Mouse (Mus musculus): ENCODE measurements around the gene Iqca. TPM values are rescaled to one million over a fixed set of nuclear protein-coding genes. Genes with fewer than 3 reads are reported as not detected.

The Iqca gene
- polyA plus RNA-seq, 1 experiment from 2014 or later, result not detected

DNA sequence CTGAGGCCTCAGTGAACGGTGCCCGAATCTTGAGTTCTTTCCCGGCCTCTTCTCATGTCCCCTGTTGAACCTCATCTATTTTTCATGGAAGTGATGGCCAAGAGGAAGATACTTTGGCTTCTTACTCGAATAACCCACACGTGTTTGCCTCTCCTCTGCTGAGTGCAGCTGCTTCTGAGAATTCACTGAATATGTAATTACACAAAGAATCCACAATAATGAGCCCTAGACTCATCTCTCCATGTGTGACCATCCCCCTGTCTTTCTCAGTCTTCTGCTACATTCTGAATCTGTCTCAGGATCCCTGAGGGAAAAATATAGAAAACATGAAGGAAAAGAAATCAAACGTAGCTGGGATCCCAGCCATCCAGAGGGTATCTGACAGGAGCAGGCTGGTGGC is 32.5 kb downstream of the Iqca start:
- WGBS, result 86% methylated on average over 6 of the region's 6 CpGs
- DNase-seq (ENCODE audit: low spot score), result no peak
- H3K4me3 ChIP-seq, result no peak overlapping the region
- H3K9me3 ChIP-seq (replicated peaks), result no peaks in the 10 kb centered on the region
- no peak overlapping the region for H3K27ac ChIP-seq
- H3K36me3 ChIP-seq, result no peaks in the 10 kb centered on the region
- H3K27me3 ChIP-seq (ENCODE audit: low read depth, poor library complexity, severe bottlenecking), result peaks cover 90% of the 10 kb centered on the region
- peaks cover 44% of the 10 kb centered on the region for H3K4me1 ChIP-seq

DNA sequence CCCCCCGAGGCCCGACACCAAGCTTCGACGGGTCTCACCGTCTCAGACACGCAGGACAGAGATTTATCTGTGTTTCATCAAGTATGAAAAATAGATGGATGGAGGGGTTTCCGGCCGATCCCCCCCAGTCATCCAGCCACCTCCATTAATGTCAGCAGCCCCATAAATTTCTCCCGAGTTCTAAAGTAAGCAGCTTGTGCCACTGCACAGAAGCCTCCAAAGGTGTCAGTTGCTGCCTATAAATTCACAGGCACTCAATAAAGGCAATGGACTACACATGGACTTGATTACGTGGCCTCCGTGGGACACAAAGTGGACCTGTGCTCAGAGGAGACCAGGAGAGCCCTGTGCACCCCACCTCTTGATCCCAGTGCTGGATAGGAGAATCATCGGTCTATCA is 34.0 kb downstream of the Iqca start:
- H3K9me3 ChIP-seq (replicated peaks), result no peaks in the 10 kb centered on the region
- no peaks in the 10 kb centered on the region for H3K36me3 ChIP-seq
- peaks cover 90% of the 10 kb centered on the region for H3K27me3 ChIP-seq (ENCODE audit: low read depth, poor library complexity, severe bottlenecking)
- 19% methylated on average over 12 of the region's 12 CpGs for WGBS
- H3K4me1 ChIP-seq, result peaks cover 51% of the 10 kb centered on the region
- H3K27ac ChIP-seq, result no peak overlapping the region
- DNase-seq (ENCODE audit: low spot score), result peak; percentile 84
- no peak overlapping the region for H3K4me3 ChIP-seq

DNA sequence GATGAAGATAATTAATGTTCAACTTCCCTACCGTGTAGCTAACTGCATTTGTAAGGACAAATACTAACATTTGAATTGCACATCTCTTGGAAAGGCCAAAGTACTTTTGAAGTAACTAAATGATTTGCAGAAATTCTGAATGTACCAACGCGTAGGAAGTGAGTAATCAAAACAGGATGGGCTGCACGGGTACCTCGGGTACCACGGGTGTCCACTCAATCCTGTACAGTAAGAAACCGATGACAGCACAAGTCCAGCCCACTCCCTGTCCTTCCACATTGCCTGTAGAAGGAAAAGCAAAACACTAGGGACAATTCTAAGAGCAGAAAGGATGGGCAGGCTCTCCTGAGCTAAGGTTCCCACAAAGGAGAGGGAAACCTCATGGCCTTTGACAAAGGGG is 36.0 kb downstream of the Iqca start:
- no peaks in the 10 kb centered on the region for H3K36me3 ChIP-seq
- WGBS, result 80% methylated on average over 7 of the region's 7 CpGs
- no peaks in the 10 kb centered on the region for H3K9me3 ChIP-seq (replicated peaks)
- H3K27ac ChIP-seq, result no peak overlapping the region
- DNase-seq (ENCODE audit: low spot score), result no peak
- no peak overlapping the region for H3K4me3 ChIP-seq
- H3K27me3 ChIP-seq (ENCODE audit: low read depth, poor library complexity, severe bottlenecking), result peaks cover 89% of the 10 kb centered on the region
- peaks cover 51% of the 10 kb centered on the region for H3K4me1 ChIP-seq

DNA sequence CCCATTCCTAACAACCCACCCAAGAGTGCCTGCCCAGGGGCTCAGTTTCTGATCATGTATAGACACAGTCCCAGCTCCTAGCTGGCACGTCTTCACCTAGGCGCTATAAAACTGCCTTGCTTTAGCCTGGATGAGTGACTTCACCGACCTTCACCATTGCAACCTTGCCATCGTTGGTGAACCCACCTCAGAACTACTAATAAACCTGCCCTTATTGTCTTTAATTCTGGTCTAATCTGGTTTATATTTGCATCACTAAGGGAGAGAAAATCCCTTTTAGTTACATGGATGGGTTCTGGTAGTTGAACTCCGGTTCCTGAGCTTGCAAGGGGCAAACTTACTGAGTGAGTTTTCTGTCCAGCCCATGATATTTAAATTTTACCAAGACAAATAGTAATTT is 38.6 kb downstream of the Iqca start:
- no peak for DNase-seq (ENCODE audit: low spot score)
- peaks cover 49% of the 10 kb centered on the region for H3K4me1 ChIP-seq
- H3K36me3 ChIP-seq, result no peaks in the 10 kb centered on the region
- H3K4me3 ChIP-seq, result no peak overlapping the region
- H3K27me3 ChIP-seq (ENCODE audit: low read depth, poor library complexity, severe bottlenecking), result peaks cover 85% of the 10 kb centered on the region
- no peak overlapping the region for H3K27ac ChIP-seq
- no peaks in the 10 kb centered on the region for H3K9me3 ChIP-seq (replicated peaks)
- WGBS, result 87% methylated on average over 5 of the region's 5 CpGs

DNA sequence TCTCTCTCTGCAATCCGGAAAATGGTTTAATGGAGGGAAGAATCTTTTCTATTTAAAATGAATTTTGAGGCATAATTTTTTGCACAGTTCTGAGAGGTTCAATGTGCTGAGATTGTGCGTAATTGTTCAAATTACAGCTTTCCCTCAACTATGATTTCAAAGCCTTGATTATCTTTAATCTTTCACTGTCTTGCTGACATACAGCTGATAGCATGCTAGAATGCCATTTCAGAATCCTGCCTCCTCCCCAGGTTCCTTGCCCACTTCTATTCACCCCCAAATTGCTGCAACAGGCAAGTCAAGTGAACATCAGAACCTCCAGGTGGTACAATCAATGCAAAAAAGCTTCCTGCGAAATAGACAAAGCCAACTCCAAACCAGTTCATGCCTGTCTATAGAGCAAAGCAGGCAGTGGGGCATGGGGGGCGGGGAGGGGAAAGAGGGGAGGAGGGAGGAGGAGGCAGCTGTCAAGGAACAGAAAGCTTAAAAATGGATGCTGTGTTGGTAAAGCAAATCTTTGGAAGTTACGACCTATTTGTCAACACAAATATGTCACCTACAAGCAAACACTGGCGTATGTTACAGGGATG is 39.5 kb downstream of the Iqca start:
- no peak for DNase-seq (ENCODE audit: low spot score)
- H3K9me3 ChIP-seq (replicated peaks), result no peaks in the 10 kb centered on the region
- H3K36me3 ChIP-seq, result no peaks in the 10 kb centered on the region
- peaks cover 40% of the 10 kb centered on the region for H3K4me1 ChIP-seq
- peaks cover 91% of the 10 kb centered on the region for H3K27me3 ChIP-seq (ENCODE audit: low read depth, poor library complexity, severe bottlenecking)
- H3K4me3 ChIP-seq, result no peak overlapping the region
- WGBS, result 89% methylated on average over 6 of the region's 6 CpGs
- H3K27ac ChIP-seq, result no peak overlapping the region

DNA sequence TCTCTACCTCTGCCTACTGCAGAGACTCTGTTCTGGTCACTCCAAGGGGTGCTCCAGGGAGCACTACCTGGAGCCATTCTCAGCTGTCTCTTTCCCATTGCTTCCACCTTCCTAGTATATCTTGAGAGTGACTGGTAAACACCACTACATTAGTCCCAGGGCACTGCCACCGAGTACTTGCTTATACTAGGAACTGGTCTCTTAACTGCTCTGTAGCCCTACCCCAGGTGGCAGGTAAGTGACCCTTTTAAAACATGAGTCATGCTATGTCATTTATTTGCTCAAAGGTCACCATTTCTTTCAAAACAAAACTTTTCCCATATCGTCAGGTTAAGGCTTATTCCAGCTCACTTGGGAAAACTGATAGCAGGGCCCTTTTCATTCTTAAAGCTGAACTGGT is 40.5 kb downstream of the Iqca start:
- Histone ChIP-seq H3K27ac (no peak overlapping the region), H3K4me3 (no peak overlapping the region), H3K27me3 (ENCODE audit: low read depth, poor library complexity, severe bottlenecking) (peaks cover 83% of the 10 kb centered on the region), H3K4me1 (peaks cover 32% of the 10 kb centered on the region), H3K36me3 (no peaks in the 10 kb centered on the region), H3K9me3 (replicated peaks) (no peaks in the 10 kb centered on the region)
- no peak for DNase-seq (ENCODE audit: low spot score)
- WGBS, result 97% methylated on average over 2 of the region's 2 CpGs

DNA sequence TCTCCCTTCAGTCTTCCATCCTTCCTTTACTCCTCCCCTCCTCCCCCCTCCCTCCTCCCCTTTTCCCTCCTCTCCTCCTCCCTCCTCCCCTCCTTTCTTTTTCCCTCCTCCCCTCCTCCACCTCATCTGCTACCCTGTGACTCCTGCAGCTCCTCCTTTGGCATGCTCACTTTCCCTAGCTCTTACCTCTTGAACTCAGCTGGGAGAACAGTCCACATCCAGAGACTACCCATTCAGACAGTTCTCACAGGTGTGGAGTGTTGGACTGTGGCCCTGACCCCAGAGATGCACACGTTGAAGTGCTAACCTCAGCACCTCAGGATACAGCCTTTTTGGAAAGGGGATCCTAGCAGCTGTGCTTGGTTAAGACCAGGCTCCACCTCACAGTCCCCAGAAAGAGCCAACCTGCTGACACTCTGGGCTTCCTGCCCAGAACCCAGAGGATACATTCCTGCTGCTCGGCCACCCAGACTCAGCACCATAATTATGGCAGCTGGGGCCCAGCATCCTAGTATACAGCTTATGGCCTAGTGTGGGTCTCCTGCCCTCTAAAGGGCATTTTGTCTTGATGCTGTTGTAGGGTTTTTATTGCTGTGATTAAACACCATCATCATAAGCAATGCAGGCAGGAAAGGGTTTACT is 41.9 kb downstream of the Iqca start:
- Histone ChIP-seq H3K9me3 (replicated peaks) (no peaks in the 10 kb centered on the region), H3K27me3 (ENCODE audit: low read depth, poor library complexity, severe bottlenecking) (peaks cover 69% of the 10 kb centered on the region), H3K27ac (no peak overlapping the region), H3K4me3 (no peak overlapping the region), H3K4me1 (peaks cover 19% of the 10 kb centered on the region), H3K36me3 (no peaks in the 10 kb centered on the region)
- DNase-seq (ENCODE audit: low spot score), result no peak
- WGBS, result 80% methylated on average over 2 of the region's 2 CpGs

DNA sequence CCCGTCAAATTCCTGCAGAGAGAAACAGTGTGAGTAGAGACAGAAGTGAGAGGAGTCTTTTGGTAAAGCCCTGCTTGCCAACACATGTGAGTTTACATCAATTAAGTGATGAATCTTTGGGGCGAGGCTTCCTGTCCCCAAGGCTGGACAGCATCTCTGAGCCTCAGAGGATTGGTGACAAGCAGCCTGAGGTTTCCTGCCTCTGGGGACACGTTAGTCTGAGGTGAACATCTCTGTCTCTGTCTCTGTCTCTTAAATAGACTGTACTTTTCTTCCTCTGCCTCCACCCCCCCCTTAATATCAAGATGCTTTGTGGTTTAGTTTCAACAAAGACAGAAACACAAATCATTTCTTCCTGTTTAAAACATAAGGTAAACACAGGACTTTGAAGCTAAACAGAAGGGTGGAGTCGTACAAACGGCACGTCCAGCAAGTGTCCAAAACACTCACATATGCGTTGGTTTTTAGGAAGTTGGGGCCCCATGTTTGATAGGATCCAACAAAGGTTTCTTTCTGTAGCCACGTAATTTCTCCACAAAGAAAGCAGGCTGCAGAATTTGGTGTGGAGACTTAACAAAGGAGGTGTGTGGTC is 49.2 kb downstream of the Iqca start:
- H3K27me3 ChIP-seq (ENCODE audit: low read depth, poor library complexity, severe bottlenecking), result peaks cover 11% of the 10 kb centered on the region; the same call in 1 of the 2 replicates
- 0 out of 2 replicates have a peak, but pooled peaks cover 5% of the 10 kb centered on the region for H3K4me1 ChIP-seq
- no peak overlapping the region for H3K27ac ChIP-seq
- no peak for DNase-seq (ENCODE audit: low spot score)
- 83% methylated on average over 8 of the region's 8 CpGs for WGBS
- no peaks in the 10 kb centered on the region for H3K9me3 ChIP-seq (replicated peaks)
- H3K4me3 ChIP-seq, result no peak overlapping the region
- no peaks in the 10 kb centered on the region for H3K36me3 ChIP-seq

DNA sequence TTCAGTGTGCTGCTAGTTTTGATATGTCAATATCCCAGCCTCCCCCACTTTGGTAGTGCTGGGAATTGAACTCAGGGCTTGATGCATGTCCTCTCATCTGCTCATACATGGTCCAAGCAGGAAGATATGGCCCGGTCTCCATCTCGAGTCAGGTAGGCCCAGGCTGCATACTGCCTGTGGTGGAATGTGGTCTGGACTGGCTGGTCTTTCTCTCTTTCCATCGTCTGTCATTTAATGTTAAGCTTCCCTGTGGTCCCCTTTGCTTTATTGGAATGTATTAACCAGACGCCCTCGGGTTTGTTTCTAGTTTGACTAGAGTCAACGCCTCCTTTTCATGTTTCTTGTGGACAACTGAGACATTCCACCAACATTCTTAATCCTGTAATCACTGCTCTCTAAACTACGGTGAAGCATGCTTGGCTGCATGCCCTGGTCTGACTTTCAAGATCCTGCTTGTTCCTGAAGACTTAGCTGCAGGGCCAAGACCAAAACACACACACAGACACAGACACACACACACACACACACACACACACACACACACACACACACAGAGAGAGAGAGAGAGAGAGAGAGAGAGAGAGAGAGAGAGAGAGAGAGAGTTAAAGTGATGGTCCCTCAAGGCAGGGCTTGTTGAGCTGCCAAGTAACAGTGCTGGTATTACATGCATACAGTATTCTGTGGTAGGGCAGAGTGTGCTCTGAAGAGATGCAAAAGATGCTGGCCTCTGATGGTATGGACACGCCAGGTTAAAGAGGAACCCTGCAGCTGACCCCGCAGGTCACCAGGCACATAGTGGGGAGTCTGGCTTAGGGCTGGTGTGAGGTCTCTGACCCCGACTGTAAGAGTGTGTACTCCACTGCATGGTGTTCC is 52.6 kb downstream of the Iqca start:
- 80% methylated on average over 10 of the region's 10 CpGs for WGBS
- no peaks in the 10 kb centered on the region for H3K9me3 ChIP-seq (replicated peaks)
- no peaks in the 10 kb centered on the region for H3K36me3 ChIP-seq
- DNase-seq (ENCODE audit: low spot score), result no peak
- H3K27ac ChIP-seq, result no peak overlapping the region
- H3K4me1 ChIP-seq, result 0 out of 2 replicates have a peak, but pooled peaks cover 5% of the 10 kb centered on the region
- peaks cover 21% of the 10 kb centered on the region; the same call in 1 of the 2 replicates for H3K27me3 ChIP-seq (ENCODE audit: low read depth, poor library complexity, severe bottlenecking)
- H3K4me3 ChIP-seq, result no peak overlapping the region

DNA sequence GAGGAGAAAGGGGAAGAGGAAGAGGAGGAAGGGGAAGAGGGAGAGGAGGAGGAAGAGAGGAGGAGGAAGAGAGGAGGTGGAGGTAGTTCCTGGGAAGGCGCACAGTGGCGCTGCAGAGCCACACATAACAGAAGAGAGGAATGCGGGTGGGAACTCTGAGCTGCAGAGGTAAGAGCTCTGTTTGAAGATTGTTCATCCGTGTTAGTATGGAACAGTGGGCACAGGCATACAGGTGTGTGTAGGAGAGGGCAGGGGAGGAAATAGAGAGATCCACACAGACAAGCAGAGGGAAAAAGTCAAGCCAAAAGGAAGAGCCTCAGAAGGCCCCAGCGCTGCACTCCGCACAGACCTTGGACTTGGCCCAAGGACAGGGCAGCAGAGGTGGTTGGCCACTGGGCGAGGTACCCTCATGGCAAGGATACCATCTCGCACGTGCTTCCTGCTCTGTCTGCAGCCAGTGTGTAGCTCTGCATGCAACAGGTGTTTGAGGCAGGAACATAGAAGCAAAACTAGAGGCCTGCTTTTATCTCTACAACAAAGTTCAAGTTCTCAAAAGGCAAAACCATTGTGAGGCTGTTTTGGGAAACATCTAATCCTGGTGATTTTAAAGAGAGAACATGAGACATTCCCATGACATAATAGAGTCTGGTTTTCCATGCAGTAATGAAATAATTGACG is 60.2 kb downstream of the Iqca start:
- Histone ChIP-seq H3K27ac (no peak overlapping the region), H3K27me3 (ENCODE audit: low read depth, poor library complexity, severe bottlenecking) (peaks cover 30% of the 10 kb centered on the region), H3K4me1 (0 out of 2 replicates have a peak, but pooled peaks cover 6% of the 10 kb centered on the region), H3K36me3 (no peaks in the 10 kb centered on the region), H3K4me3 (no peak overlapping the region), H3K9me3 (replicated peaks) (no peaks in the 10 kb centered on the region)
- DNase-seq (ENCODE audit: low spot score), result no peak
- 82% methylated on average over 10 of the region's 10 CpGs for WGBS

DNA sequence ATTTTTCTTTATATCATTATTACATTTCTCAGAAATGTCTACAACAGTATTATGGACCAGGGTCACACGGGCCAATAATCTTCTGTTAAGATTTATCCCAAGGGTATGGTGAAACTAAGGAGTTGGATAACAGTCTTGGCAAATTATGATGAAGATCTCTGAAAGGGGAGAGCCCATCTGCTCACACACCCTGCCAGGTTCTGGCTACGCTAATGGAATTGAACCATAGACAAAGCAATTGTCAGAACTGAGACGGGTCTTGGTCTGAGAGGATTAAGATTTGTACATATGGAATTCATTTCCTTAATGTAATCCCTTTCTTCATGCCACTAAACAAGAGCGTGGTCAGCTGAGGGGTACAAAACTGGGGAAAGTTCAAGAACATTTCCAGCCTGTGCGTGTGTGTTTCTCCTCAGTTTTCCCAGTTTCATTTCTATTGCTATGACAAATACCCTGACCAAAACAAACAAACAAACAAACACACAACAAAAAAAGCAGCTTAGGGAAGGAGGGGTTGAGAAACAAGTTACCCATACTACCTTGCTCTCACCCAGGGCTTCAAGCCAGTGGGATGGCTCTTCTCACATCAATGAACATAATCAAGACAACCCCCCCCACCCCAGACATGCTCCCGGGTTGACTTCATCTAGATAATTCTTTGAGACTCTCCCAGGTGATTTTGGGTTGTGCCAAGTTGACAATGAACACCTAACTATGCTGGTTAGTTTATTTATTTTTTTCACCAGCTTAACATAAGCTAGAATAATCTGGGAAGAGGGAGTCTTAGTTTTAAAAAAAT is 64.8 kb downstream of the Iqca start:
- Histone ChIP-seq H3K9me3 (replicated peaks) (no peaks in the 10 kb centered on the region), H3K4me1 (peaks cover 12% of the 10 kb centered on the region; the same call in 1 of the 2 replicates), H3K4me3 (no peak overlapping the region), H3K36me3 (no peaks in the 10 kb centered on the region), H3K27ac (no peak overlapping the region), H3K27me3 (ENCODE audit: low read depth, poor library complexity, severe bottlenecking) (peaks cover 30% of the 10 kb centered on the region)
- 60% methylated on average over 6 of the region's 6 CpGs for WGBS
- no peak for DNase-seq (ENCODE audit: low spot score)

DNA sequence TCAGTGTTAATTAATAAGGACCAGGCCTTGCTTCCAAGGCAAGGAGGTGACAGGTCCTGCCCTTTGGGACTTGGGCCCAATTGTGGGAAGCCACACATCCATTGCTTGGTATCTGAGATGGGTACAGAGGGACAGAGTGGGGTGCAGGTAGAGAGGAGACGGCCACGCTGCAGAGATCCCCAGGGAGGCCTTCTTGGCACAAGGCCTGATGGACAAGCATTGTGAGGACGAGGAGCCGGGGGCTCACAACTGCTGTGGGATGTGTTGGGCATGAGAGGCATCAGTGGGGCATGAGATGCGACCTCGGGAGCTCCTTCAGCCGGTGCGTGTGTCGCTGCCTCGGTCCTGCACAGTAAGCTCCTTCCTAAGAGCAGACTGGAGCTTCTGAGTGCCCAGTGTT is 66.7 kb downstream of the Iqca start:
- 0 out of 2 replicates have a peak overlapping the region, but pooled peaks have one; percentile 11 for H3K27ac ChIP-seq
- H3K4me1 ChIP-seq, result peaks cover 12% of the 10 kb centered on the region; the same call in 1 of the 2 replicates
- no peaks in the 10 kb centered on the region for H3K9me3 ChIP-seq (replicated peaks)
- no peak for DNase-seq (ENCODE audit: low spot score)
- peaks cover 15% of the 10 kb centered on the region; the same call in 1 of the 2 replicates for H3K27me3 ChIP-seq (ENCODE audit: low read depth, poor library complexity, severe bottlenecking)
- 93% methylated on average over 10 of the region's 10 CpGs for WGBS
- H3K36me3 ChIP-seq, result no peaks in the 10 kb centered on the region
- no peak overlapping the region for H3K4me3 ChIP-seq
